Mouse (Mus musculus): ENCODE results near the gene Map4.
A peak's percentile ranks its signal among the peaks of the same experiment; 100 is the strongest.

GRCm38 (mm10) chr9:109894413-109895090 lies 36.7 kb upstream of the Map4 start:
- TF ChIP-seq POLR2A (IDR thresholded peaks at IDR 0.05; ENCODE audit: low read depth, low read length) (no peak), CTCF (IDR thresholded peaks at IDR 0.05; ENCODE audit: borderline replicate concordance, insufficient read depth, low read length) (peak; percentile 79; the same call in 1 of the 2 replicates)

Measured in embryonic fibroblast, embryonic 13.5 days (primary cell).